Mouse (Mus musculus) neural tube, embryonic 15.5 days (tissue): ENCODE data around the gene Kctd11. TPM values are rescaled to one million over a fixed set of nuclear protein-coding genes. Genes with fewer than 3 reads are reported as not detected.
A peak's percentile ranks its signal among the peaks of the same experiment; 100 is the strongest.

Source experiments
- ATAC-seq: fragments of 200-750 bp; cut with Nextera tagmentation; 2 replicates; pipeline ENCODE4 v1.8.0; 2017; ENCODE audit warnings: mild to moderate bottlenecking, moderate TSS enrichment, moderate library complexity; ENCODE audit not compliant: low FRiP score
- H3K27ac ChIP-seq: fragments of 300-500 bp; sonication (generic); replicated peaks from 2 replicates; pipeline ENCODE4 v1.5.1; 2015; ENCODE audit warnings: mild to moderate bottlenecking, inconsistent platforms
- H3K27me3 ChIP-seq: fragments of 300-500 bp; sonication (generic); replicated peaks from 2 replicates; pipeline ENCODE4 v1.6.1; 2015; ENCODE audit warnings: inconsistent platforms
- H3K36me3 ChIP-seq: fragments of 300-500 bp; sonication (generic); 2 replicates; pipeline ENCODE4 v1.6.1; 2015; ENCODE audit warnings: inconsistent platforms
- H3K4me1 ChIP-seq: fragments of 300-500 bp; sonication (generic); 2 replicates; pipeline ENCODE4 v1.6.1; 2015; ENCODE audit warnings: inconsistent platforms
- H3K4me2 ChIP-seq: fragments of 300-500 bp; sonication (generic); 2 replicates; pipeline ENCODE4 v1.6.1; 2015; ENCODE audit warnings: inconsistent platforms, mild to moderate bottlenecking, moderate library complexity
- H3K4me3 ChIP-seq: fragments of 300-500 bp; sonication (generic); replicated peaks from 2 replicates; pipeline ENCODE4 v1.5.1; 2015; ENCODE audit warnings: mild to moderate bottlenecking, inconsistent platforms
- H3K9ac ChIP-seq: fragments of 300-500 bp; sonication (generic); replicated peaks from 2 replicates; pipeline ENCODE4 v1.6.1; 2015; ENCODE audit warnings: mild to moderate bottlenecking, inconsistent platforms
- H3K9me3 ChIP-seq: fragments of 300-500 bp; sonication (generic); replicated peaks from 2 replicates; pipeline ENCODE4 v1.6.1; 2016; ENCODE audit warnings: inconsistent platforms
- WGBS: fragments of 180-500 bp; shearing (Covaris S2); methylation state at CpG from one replicate; pipeline ENCODE4 v1.1.7; 2015; ENCODE audit warnings: mixed read lengths; 5-methylcytosine and 5-hydroxymethylcytosine counted together
- polyA plus RNA-seq: library from polyadenylated mRNA; unstranded; fragments of >200 nt; fragmentation: Nextera tagmentation; extraction: Ambion mirVana; gene quantifications from 2 replicates; pipeline ENCODE4 v1.2.1, GENCODE M21; 2015

The Kctd11 gene
- polyA plus RNA-seq, 1 experiment from 2014 or later: 2.1 TPM

GRCm38 (mm10) chr11:69854680-69855079 is 26.5 kb downstream of the Kctd11 start:
- peaks cover 24% of the 10 kb centered on the region for H3K36me3 ChIP-seq
- 92% methylated on average over 10 of the region's 10 CpGs for WGBS
- H3K27me3 ChIP-seq: peaks cover 20% of the 10 kb centered on the region
- peaks cover 10% of the 10 kb centered on the region for H3K4me1 ChIP-seq
- no peak overlapping the region for H3K4me3 ChIP-seq
- no peak overlapping the region for H3K9ac ChIP-seq
- ATAC-seq: no peak
- no peaks in the 10 kb centered on the region for H3K9me3 ChIP-seq
- no peak overlapping the region for H3K27ac ChIP-seq
- H3K4me2 ChIP-seq: no peak overlapping the region

DNA sequence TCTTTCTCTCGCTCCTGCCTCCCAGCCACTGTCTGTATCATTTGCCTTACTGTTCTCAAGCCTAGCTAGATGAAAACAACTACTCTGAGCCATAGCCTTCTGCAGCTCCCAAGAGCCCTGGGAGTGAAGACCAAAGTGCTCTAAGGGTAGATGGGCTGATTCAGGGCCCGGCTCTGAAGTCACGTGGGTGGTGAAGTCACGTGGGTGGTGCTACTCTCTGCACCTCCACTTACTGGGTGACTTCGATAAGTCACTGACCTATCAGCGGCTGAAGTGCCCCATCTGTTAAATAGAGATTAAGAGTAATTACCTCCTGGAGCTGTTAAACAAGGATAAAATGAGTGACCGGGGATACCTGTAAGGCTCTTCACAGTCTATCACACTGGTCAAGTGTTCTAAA is 27.2 kb downstream of the Kctd11 start:
- no peak overlapping the region for H3K4me2 ChIP-seq
- no peak overlapping the region for H3K4me3 ChIP-seq
- H3K9ac ChIP-seq: no peak overlapping the region
- no peak for ATAC-seq
- H3K9me3 ChIP-seq: no peaks in the 10 kb centered on the region
- H3K27ac ChIP-seq: no peak overlapping the region
- H3K27me3 ChIP-seq: peaks cover 16% of the 10 kb centered on the region
- peaks cover 31% of the 10 kb centered on the region for H3K36me3 ChIP-seq
- peaks cover 10% of the 10 kb centered on the region for H3K4me1 ChIP-seq
- WGBS: 74% methylated on average over 7 of the region's 7 CpGs

GRCm38 (mm10) chr11:69850754-69851153 is 30.5 kb downstream of the Kctd11 start:
- ATAC-seq: no peak
- H3K9ac ChIP-seq: no peak overlapping the region
- 73% methylated on average over 8 of the region's 8 CpGs for WGBS
- no peak overlapping the region for H3K4me2 ChIP-seq
- no peak overlapping the region for H3K27ac ChIP-seq
- H3K36me3 ChIP-seq: peaks cover 40% of the 10 kb centered on the region
- H3K9me3 ChIP-seq: no peaks in the 10 kb centered on the region
- peaks cover 31% of the 10 kb centered on the region for H3K4me1 ChIP-seq
- H3K4me3 ChIP-seq: no peak overlapping the region
- no peaks in the 10 kb centered on the region for H3K27me3 ChIP-seq

GRCm38 (mm10) chr11:69849884-69850283 is 31.3 kb downstream of the Kctd11 start:
- Histone ChIP-seq H3K4me3 (no peak overlapping the region), H3K4me2 (no peak overlapping the region), H3K9me3 (no peaks in the 10 kb centered on the region), H3K4me1 (peaks cover 33% of the 10 kb centered on the region), H3K27me3 (no peaks in the 10 kb centered on the region), H3K36me3 (peaks cover 40% of the 10 kb centered on the region), H3K27ac (no peak overlapping the region), H3K9ac (no peak overlapping the region)
- ATAC-seq: no peak
- WGBS: 92% methylated on average over 15 of the region's 15 CpGs

GRCm38 (mm10) chr11:69849128-69849527 is 32.1 kb downstream of the Kctd11 start:
- Histone ChIP-seq H3K9ac (no peak overlapping the region), H3K4me1 (peaks cover 33% of the 10 kb centered on the region), H3K9me3 (no peaks in the 10 kb centered on the region), H3K36me3 (peaks cover 40% of the 10 kb centered on the region), H3K27ac (no peak overlapping the region), H3K27me3 (no peaks in the 10 kb centered on the region), H3K4me3 (no peak overlapping the region), H3K4me2 (no peak overlapping the region)
- no peak for ATAC-seq
- WGBS: 90% methylated on average over 9 of the region's 9 CpGs

GRCm38 (mm10) chr11:69848021-69848420 is 33.2 kb downstream of the Kctd11 start:
- no peak for ATAC-seq
- Histone ChIP-seq H3K27me3 (no peaks in the 10 kb centered on the region), H3K9me3 (no peaks in the 10 kb centered on the region), H3K4me2 (peak overlapping the region; percentile 85), H3K27ac (no peak overlapping the region), H3K4me1 (peaks cover 33% of the 10 kb centered on the region), H3K4me3 (peak overlapping the region; percentile 66), H3K36me3 (peaks cover 40% of the 10 kb centered on the region), H3K9ac (peak overlapping the region; percentile 81; the same call in 1 of the 2 replicates)
- whole genome bisulfite sequencing: 95% methylated on average over 6 of the region's 6 CpGs

DNA sequence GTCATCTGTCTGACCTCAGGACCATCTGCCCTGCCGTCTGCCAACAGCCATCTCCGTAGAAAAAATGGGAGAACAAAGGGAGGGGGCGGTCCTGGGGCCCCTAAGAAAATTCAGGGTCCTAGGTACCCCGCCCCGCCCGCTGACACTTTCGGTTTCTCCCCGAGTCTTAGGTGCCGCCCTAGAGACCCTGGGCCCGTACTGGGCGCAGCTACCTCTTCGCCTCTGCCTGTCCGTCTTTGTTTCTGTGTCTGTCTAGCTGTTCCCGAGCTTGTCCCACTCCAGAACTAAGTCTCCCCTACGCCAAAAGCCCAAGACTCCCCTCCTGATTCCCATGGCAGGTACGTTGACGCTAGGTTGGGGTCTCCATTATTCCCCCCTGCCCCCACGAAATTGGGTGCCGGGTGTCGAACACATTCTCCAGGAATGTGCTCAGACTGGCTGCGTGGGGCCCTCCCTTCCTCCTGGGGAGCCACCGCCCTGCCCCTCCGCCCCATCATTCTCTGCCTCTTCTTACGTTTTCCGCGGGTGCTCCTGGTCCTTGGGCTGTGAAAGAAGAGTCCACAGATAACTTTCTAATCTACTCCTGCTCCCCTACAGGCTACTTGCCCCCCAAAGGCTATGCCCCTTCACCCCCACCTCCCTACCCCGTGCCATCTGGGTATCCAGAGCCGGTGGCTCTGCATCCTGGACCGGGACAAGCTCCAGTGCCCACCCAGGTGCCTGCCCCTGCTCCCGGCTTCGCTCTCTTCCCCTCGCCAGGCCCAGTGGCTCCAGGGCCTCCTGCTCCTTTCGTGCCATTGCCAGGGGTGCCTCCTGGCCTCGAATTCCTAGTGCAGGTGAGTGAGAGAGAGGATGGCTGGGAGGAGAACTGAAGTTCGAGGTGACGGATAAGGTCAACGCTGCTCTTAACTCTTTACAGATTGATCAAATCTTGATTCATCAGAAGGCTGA is 34.2 kb downstream of the Kctd11 start:
- 11% methylated on average over 34 of the region's 37 CpGs for WGBS
- Histone ChIP-seq H3K27me3 (no peaks in the 10 kb centered on the region), H3K4me2 (peak overlapping the region; percentile 85), H3K9me3 (no peaks in the 10 kb centered on the region), H3K36me3 (peaks cover 38% of the 10 kb centered on the region), H3K4me1 (peaks cover 33% of the 10 kb centered on the region), H3K27ac (peak overlapping the region; percentile 93), H3K9ac (peak overlapping the region; percentile 81), H3K4me3 (peak overlapping the region; percentile 66)
- peak; percentile 45 for ATAC-seq

DNA sequence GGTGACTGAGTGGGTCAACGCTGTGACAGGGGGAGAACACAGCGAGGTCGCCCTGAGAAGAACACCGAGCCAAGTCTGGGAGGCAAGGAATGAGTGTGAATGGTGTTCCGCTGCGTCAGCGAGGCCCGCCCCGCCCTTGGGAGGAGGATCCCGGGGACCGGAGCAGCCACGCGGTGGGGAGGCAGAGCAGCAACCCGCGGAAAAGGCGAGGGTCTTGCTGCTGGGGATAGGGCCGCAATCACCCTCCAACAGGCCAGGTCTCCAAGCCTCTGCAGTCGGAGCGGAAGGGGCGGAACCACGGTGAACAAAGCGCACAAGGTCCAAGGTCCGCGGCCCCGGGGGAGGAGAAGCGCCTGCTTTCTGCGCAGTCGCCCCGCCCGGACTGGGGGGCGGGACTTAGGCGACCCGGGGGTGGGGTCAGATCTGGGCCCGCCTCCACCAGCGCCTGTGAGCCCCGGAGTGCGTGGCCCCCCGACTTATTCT is 35.0 kb downstream of the Kctd11 start, which contains the start of gene Plscr3:
Gene Plscr3, plus strand, starts transcription at position 179 of the 483 bp plus-strand sequence.
- H3K9ac ChIP-seq: peak within 1 kb of the TSS; percentile 81
- H3K27me3 ChIP-seq: no peaks in the 10 kb centered on the region
- peak within 1 kb of the TSS; percentile 66 for H3K4me3 ChIP-seq
- peak; percentile 95 for ATAC-seq
- no peaks in the 10 kb centered on the region for H3K9me3 ChIP-seq
- H3K4me2 ChIP-seq: peak within 1 kb of the TSS; percentile 85
- WGBS: 0% methylated on average over 36 of the region's 38 CpGs
- H3K4me1 ChIP-seq: peaks cover 33% of the 10 kb centered on the region
- peak within 1 kb of the TSS; percentile 93 for H3K27ac ChIP-seq
- peaks cover 32% of the 10 kb centered on the region for H3K36me3 ChIP-seq

DNA sequence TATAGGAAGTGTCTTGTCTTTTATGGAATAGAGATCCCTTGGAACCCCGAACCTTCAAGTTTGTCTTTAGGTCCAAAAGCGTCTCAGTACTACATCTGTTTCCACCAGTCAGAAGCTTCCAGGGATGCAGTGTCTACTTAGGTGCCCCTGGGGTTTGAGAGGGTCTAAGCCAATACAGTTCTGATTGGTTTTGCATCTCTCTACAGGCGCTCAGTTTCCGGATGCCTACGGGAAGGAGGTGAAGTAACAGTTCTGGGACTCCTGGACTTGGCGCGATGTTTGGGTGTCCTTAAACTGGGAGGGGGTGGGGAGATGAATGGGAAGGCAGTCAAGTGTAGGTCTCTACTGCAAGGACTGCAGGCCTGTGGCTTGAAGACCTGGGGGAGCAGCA is 42.5 kb downstream of the Kctd11 start:
- peaks cover 1% of the 10 kb centered on the region; the same call in 1 of the 2 replicates for H3K36me3 ChIP-seq
- H3K4me3 ChIP-seq: peak overlapping the region; percentile 89
- ATAC-seq: no peak
- H3K9ac ChIP-seq: peak overlapping the region; percentile 56
- no peaks in the 10 kb centered on the region for H3K9me3 ChIP-seq
- peak overlapping the region; percentile 89 for H3K27ac ChIP-seq
- 2% methylated on average over 7 of the region's 7 CpGs for WGBS
- no peaks in the 10 kb centered on the region for H3K27me3 ChIP-seq
- H3K4me1 ChIP-seq: peaks cover 35% of the 10 kb centered on the region
- H3K4me2 ChIP-seq: peak overlapping the region; percentile 94

- Histone ChIP-seq H3K27me3 (no peaks in the 10 kb centered on the region), H3K9me3 (no peaks in the 10 kb centered on the region), H3K4me2 (peak within 1 kb of the TSS; percentile 94), H3K36me3 (peaks cover 7% of the 10 kb centered on the region), H3K4me3 (peak within 1 kb of the TSS; percentile 89), H3K9ac (peak within 1 kb of the TSS; percentile 98), H3K27ac (peak within 1 kb of the TSS; percentile 98), H3K4me1 (peaks cover 41% of the 10 kb centered on the region)
- WGBS: under 1% methylated on average over 34 of the region's 34 CpGs
- peak; percentile 89 for ATAC-seq
Observed at GRCm38 (mm10) chr11:69837952-69838713, 43.1 kb downstream of the Kctd11 start, which contains the start of gene Tmem256. Gene Tmem256 (plus strand): TSS chr11:69838514.

DNA sequence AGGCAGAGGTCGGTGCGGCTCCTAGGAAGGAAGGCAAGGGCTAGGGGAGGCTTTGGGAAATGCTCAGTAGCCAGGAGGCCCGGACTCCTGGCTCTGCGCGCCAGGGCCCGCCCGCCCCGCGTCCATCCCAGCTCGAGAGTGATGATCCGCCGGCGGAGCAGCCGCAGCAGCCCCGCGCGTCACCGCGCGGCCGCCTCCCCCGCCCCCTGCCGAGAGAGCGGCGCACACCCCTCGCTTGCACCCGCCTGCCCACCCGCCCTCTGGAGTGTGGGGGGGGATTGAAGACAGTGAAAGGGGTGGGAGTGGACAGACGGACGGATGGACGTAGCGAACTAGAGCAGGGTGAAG is 43.6 kb downstream of the Kctd11 start, which contains the start of gene Nlgn2:
Gene Nlgn2, minus strand, starts transcription at position 181 of the 348 bp plus-strand sequence.
- Histone ChIP-seq H3K4me1 (peaks cover 44% of the 10 kb centered on the region), H3K9me3 (no peaks in the 10 kb centered on the region), H3K36me3 (peaks cover 13% of the 10 kb centered on the region), H3K4me2 (peak within 1 kb of the TSS; percentile 94), H3K9ac (peak within 1 kb of the TSS; percentile 98), H3K27me3 (no peaks in the 10 kb centered on the region), H3K4me3 (peak within 1 kb of the TSS; percentile 89), H3K27ac (peak within 1 kb of the TSS; percentile 98)
- ATAC-seq: peak; percentile 79
- WGBS: 0% methylated on average over 32 of the region's 32 CpGs
